Mouse (Mus musculus): Measurements from ENCODE around the gene Gm11077. TPM values are rescaled to one million over a fixed set of nuclear protein-coding genes. Genes with fewer than 3 reads are reported as not detected.

The Gm11077 gene
- not detected for total RNA-seq (2021)

DNA sequence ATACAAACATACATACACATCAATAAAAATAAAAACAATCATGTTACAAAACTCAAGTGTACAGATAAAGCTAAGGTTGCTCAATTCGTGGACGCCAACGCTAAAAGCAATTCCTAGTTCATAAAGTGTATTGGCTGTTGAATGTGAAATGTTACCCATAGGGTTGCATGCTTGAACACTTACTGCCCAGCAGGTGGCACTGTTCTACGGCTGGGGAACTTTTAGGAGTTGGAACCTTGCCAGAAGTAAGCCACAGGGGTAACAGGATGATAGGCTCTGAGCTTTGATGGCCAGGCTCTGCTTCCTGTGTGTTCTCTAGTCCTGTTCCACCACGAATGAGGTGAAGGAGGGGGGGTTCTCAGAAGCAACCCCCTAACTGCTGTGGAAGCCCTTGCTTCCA, at the start of gene Gm11077:
Gene Gm11077, plus strand, starts transcription at position 13 of the 400 bp plus-strand sequence.
- no peak for DNase-seq (ENCODE audit: extremely low spot score in 1 of 2, low spot score in 1 of 2)

- no peak for DNase-seq (ENCODE audit: extremely low spot score in 1 of 2, low spot score in 1 of 2)
These were observed 48.4 kb upstream of the Gm11077 start for GRCm38 (mm10) chr6:140680713-140681112.

- DNase-seq (ENCODE audit: extremely low spot score in 1 of 2, low spot score in 1 of 2) = no peak
These were observed 46.3 kb upstream of the Gm11077 start for GRCm38 (mm10) chr6:140682829-140683228.

GRCm38 (mm10) chr6:140684403-140684802, 44.7 kb upstream of the Gm11077 start:
- DNase-seq (ENCODE audit: extremely low spot score in 1 of 2, low spot score in 1 of 2) = no peak

- DNase-seq (ENCODE audit: extremely low spot score in 1 of 2, low spot score in 1 of 2) = no peak
These were observed 39.3 kb upstream of the Gm11077 start for GRCm38 (mm10) chr6:140689617-140690404.

GRCm38 (mm10) chr6:140692160-140692559, 36.9 kb upstream of the Gm11077 start:
- no peak for DNase-seq (ENCODE audit: extremely low spot score in 1 of 2, low spot score in 1 of 2)

DNA sequence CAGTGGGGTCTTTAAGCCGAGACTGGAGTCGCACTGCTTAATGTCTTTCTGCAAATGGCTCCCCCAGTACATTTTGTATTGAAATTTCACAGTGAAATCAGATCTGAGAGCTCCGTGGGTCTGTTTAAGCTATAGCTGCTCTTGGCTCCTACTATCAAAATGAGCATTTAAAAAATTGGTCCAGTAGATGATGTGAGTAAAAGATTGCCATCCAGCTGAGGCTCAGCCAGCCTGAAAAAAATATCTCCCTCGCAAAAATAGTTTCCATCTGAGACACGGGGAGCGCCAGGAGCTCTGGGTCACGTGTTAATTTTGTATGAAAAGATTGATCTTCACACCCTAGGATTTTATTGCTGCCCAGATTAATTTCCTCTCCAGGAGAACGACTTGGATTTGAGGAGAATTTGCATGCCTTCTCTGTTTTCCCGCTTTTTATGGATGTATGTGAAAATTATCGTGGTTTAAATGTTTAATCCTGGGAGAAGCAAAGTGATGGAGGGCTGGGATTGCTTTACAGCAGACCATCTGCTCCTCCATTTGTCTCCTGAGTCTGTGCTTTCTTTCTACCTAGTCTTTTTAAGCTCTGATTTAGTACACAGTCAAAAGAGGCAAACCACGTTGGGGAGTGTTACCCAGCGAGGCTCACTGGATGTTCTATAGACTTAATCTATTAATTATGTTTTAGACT, 32.7 kb upstream of the Gm11077 start:
- DNase-seq (ENCODE audit: extremely low spot score in 1 of 2, low spot score in 1 of 2) = no peak

DNA sequence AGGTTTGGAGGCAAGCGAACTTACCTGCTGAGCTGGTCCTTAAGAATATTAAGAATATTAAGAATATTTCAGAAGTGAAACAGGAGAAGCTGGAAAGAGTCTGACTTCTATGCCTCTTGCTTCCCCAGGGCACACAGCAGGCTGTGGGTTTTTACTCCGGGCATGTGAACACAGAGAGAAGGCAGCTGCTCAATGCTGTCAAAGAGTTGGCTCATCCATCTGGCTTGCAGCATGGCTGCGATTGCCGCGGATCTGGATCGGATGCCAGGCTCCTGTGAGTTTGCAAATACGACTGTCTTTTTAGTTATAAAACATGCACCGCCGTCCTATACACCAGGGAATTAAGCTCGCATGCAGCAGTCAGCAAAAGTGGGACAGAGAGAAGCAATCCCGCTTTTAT, 31.1 kb upstream of the Gm11077 start:
- peak; percentile 35 to 55 for DNase-seq (ENCODE audit: extremely low spot score in 1 of 2, low spot score in 1 of 2)

GRCm38 (mm10) chr6:140698596-140698995, 30.5 kb upstream of the Gm11077 start:
- DNase-seq (ENCODE audit: extremely low spot score in 1 of 2, low spot score in 1 of 2) = no peak

DNA sequence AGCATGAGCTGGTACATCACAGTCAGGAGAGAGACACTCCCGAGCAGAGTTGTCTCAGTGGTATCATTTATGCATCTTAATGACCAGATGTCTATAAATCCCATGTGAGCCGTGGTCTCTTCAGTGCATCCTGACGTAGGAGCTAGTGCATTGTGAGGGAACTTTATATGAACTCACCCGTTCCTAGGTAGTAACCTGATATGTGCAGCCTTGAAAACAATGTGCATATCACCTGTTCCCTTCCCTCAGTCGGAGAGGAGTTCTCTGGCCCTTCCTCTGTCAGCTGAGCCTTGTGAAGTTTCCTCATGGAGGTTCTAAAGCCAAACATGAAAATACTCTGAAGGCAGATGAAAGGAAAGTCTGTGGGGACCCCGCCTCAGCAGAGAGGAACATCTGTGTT, 27.8 kb upstream of the Gm11077 start:
- DNase-seq (ENCODE audit: extremely low spot score in 1 of 2, low spot score in 1 of 2) = no peak

- no peak for DNase-seq (ENCODE audit: extremely low spot score in 1 of 2, low spot score in 1 of 2)
These were observed 24.0 kb upstream of the Gm11077 start for GRCm38 (mm10) chr6:140705132-140705531.

- DNase-seq (ENCODE audit: extremely low spot score in 1 of 2, low spot score in 1 of 2) = no peak
These were observed 23.0 kb upstream of the Gm11077 start for GRCm38 (mm10) chr6:140706056-140706455.

DNA sequence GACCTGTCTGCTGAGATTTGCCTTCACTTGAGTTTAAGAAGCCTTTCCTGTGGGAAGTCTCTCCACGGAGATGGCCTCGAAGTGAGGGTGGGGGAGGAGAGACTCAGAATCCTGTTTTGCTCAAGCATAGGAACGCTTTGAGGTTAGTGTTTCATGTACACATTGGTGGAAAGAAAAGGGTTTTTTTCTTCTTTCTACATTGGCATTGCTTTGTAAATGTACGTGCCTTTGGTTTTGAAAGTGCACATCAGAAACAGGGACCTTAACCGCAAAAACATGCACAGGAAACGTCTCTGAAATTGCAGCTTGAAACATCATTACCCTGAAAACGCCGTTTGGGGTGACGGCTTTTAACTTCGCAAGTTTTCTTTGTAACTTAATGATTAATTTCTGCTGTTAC, 21.0 kb upstream of the Gm11077 start:
- no peak for DNase-seq (ENCODE audit: extremely low spot score in 1 of 2, low spot score in 1 of 2)

DNA sequence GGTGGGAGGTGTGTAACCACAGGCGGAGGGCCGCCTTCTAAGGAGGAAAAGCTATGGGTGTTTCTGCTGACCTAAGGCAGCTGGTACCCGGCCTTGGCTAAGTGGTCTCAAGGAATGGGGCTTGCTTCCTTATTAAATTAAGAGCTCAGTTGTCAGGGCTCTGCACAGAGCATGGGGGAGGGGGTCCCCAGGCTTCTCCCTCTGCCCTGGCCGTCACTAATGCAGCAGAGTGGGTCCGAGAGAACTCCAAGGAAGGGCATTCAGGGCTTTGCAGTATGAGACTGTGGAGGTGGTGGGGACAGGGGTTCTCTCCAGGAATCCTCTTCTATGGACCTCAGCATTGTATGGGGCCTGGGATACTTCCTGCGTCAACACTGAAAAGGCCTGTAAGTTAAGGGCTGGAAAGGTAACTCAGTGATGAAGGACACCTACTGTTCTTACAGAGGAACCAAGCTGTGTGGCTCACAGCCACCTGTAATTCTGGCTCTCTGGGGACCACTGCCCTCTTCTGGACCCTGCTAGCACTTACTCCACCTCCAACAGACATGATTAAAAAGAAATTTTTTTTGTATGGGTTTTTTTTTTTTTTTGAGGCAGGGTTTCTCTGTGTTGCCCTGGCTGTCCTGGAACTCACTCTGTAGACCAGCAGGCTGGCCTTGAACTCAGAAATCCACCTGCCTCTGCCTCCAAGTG, 19.5 kb upstream of the Gm11077 start:
- no peak for DNase-seq (ENCODE audit: extremely low spot score in 1 of 2, low spot score in 1 of 2)

DNA sequence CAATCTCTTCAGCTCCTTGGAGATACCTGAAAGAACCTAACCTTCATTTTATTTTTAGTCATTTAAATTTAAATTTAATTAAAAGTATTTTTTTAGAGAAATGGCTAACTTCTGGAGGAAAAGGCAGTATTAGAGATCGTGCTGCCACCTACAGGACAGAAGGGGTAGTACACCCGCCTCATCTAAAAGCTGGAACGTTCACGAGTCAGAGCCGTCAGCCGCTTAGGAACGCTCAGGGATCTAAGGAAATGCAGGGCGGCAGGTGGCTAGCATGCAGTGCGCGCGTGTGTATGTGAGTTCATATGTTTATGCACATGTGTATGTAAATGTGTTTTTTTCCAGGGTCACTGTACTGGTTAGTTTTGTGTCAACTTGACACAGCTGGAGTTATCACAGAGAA, 16.3 kb upstream of the Gm11077 start:
- DNase-seq (ENCODE audit: extremely low spot score in 1 of 2, low spot score in 1 of 2) = peak; percentile 50 to 80

DNA sequence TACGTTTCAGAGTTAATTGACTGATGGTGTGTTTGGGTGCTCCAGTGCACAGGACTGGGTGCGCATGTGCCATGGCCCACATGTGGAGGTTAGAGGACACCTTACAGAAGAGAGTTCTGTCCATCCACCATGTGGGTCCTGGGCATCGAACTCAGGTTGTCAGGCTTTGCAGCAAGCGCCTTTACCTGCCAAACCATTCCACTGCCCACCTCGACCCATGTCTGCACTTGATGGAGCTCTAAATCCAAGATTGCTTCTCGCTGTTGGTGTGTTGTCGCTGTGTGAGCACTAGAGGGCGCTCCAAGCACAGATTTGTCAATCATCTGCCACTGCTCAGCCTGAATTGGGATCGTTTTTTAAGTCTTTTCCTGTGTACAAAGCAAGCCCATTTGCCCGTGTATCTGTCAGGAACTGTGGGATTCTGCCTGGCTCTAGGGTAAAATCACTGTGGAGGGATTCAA, 14.1 kb upstream of the Gm11077 start:
- DNase-seq (ENCODE audit: extremely low spot score in 1 of 2, low spot score in 1 of 2) = peak; percentile 63 to 85

DNA sequence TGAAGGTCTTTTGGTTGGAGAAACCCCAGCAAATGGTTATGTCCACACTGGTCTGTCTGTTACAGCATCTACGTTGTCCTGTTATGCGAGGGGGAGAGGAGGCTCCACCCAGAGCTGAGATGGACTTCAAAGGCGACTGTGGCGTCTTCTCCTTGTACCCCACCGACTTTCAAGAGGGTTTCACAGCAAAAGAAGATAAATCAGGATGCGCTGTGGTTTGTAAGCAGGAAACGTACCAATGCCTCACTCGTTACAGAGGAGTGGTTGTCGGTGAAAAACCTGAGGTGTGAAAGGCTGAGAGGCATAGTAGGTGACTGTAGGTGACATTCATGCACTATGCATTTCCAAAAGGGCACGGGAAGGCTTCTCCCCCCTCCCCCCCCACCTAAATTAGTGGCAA, 7.0 kb upstream of the Gm11077 start:
- no peak for DNase-seq (ENCODE audit: extremely low spot score in 1 of 2, low spot score in 1 of 2)

DNA sequence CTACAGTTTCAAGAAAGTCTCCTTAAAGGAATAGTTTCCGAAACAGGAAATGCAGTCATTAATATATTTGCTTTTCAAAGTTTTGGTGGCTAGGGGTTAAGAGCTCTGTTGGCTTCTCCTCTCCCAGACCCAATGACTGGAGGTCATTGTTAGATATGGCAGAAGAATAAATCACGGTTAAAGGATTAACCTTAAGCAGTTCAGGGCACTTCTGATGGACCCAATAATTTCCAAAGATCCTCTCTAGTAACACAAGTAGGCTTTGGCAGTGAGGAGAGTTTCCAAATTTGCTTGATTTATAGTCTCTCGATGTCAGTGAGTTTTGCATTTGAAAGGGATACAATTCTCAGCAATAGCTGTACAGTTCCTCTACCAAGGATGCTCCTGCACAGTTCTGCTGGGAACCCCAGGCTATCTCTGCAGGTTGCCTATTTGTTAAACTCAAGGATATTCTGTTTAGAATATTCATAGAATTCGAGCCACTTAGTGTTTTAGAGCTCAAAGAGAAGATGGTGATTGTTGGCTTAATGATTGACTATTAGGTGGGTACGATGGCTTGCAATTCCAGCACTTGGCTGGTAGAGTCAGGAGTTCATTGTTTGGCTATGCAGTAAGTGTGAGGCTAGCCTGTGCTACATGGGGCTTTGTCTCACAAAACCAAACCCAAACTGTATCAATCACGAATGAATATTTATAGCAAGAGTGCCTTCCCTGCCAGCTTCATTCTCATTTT, 1.8 kb downstream of the Gm11077 start:
- no peak for DNase-seq (ENCODE audit: extremely low spot score in 1 of 2, low spot score in 1 of 2)

DNA sequence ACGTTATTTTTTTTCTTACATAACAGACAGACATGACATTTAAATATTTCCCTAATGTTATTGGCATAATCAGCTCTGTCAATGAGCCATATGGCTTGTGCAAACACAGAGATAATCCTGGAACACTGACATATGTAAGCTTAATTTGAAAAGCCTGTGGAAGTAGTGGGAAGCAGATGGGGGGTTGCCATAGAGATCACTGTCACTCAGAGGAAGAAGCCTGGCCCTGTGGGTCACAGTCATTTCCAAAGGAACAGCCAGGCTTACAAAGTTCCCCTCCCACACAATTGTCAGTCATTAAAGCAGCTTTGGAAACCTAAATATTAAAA, 2.3 kb downstream of the Gm11077 start:
- peak; percentile 20 to 33 for DNase-seq (ENCODE audit: extremely low spot score in 1 of 2, low spot score in 1 of 2)

DNA sequence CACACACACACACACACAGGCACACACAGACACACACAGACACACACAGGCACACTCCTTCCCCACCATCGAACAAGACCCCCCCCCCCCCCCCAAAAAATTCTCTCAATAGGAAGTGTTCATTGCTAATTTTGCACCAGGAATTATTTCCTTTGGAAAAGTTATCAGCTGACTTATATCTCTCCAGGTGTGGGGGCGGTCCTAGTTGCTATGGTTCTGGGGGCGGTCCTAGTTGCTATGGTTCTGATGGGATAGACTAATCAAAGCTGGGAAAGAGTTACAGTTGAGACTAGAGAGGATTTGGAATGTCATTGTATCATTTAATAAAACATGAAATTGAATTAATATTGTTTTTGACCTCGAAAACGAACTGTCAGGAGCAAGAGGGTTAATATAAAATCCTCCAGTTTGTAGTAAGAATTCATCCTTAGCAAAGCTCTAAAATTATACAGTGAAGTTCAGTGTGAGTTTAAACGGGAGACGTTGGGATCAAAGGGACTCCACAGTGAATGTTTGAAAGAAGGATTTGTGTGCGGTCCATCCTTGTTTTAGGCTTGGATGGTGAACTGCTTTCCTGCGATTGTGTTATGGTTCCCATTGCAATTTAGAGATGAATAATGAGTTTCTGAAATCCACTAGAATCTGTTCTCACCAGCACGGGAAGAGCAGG, 4.0 kb downstream of the Gm11077 start:
- DNase-seq (ENCODE audit: extremely low spot score in 1 of 2, low spot score in 1 of 2) = no peak
